Mouse (Mus musculus) CH12.LX (cell line): Measurements from ENCODE around the gene Hs1bp3. TPM values are rescaled to one million over a fixed set of nuclear protein-coding genes. Genes with fewer than 3 reads are reported as not detected.

ENCODE experiments used
- DNase-seq: peaks from one replicate; pipeline ENCODE4 v3.0.0-alpha.2; 2013; ENCODE audit errors: extremely low read depth
- H3K27ac ChIP-seq: 2 replicates; pipeline ENCODE4 v1.5.1; 2012; ENCODE audit warnings: low read depth, mild to moderate bottlenecking, control low read depth, moderate library complexity; ENCODE audit not compliant: insufficient read depth
- H3K27me3 ChIP-seq: replicated peaks from 2 replicates; pipeline ENCODE3; 2012; ENCODE audit warnings: inconsistent platforms
- H3K36me3 ChIP-seq, 2 experiments: replicated peaks in 1 of 2; 2 replicates each; pipeline versions ENCODE3 to v1.6.1; 2012; ENCODE audit warnings: inconsistent platforms in 1 of 2, low read length in 1 of 2, mild to moderate bottlenecking in 1 of 2, mixed read lengths in 1 of 2, moderate library complexity in 1 of 2; ENCODE audit not compliant: control insufficient read depth in 1 of 2, insufficient read depth in 1 of 2
- H3K4me1 ChIP-seq, 2 experiments: 2 replicates each; pipeline ENCODE4 v1.6.1; 2012; ENCODE audit warnings: inconsistent platforms in 1 of 2, moderate library complexity in 1 of 2; ENCODE audit not compliant: insufficient read depth in 2 of 2, control insufficient read depth in 1 of 2
- H3K4me2 ChIP-seq: 2 replicates; pipeline ENCODE4 v1.6.1; 2012; ENCODE audit warnings: low read depth, mild to moderate bottlenecking, control low read depth; ENCODE audit not compliant: poor library complexity, insufficient read depth, severe bottlenecking
- H3K4me3 ChIP-seq, 3 experiments: fragments of 150-350 bp in 1 of 3; sonication (generic) in 1 of 3; replicated peaks in 1 of 3; 2 replicates each; pipeline versions ENCODE3 to v1.5.1; 2011 to 2012; ENCODE audit warnings: low read depth in 2 of 3, low read length in 2 of 3, mild to moderate bottlenecking in 2 of 3, moderate library complexity in 2 of 3, control low read depth in 1 of 3, improper control_type of control experiment in 1 of 3, inconsistent platforms in 1 of 3, mixed read lengths in 1 of 3; ENCODE audit not compliant: poor library complexity in 1 of 3
- H3K79me2 ChIP-seq: replicated peaks from 2 replicates; pipeline ENCODE4 v1.6.1; 2012; ENCODE audit warnings: mild to moderate bottlenecking, moderate library complexity; ENCODE audit not compliant: control insufficient read depth, poor library complexity, insufficient read depth, severe bottlenecking; ENCODE audit errors: extremely low read depth
- H3K9ac ChIP-seq: 2 replicates; pipeline ENCODE4 v1.6.1; 2012; ENCODE audit warnings: low read depth, mild to moderate bottlenecking, control low read depth, moderate library complexity; ENCODE audit not compliant: insufficient read depth
- H3K9me3 ChIP-seq: replicated peaks from 2 replicates; pipeline ENCODE3; 2012; ENCODE audit warnings: low read length, inconsistent platforms, mixed read lengths
- BHLHE40 ChIP-seq: IDR thresholded peaks from 2 replicates; pipeline ENCODE4 v1.6.1; 2011; ENCODE audit warnings: mild to moderate bottlenecking, low read depth, low read length, improper control_type of control experiment
- CHD2 ChIP-seq: IDR thresholded peaks from 2 replicates; pipeline ENCODE4 v1.6.1; 2011; ENCODE audit warnings: low read length, improper control_type of control experiment
- CTCF ChIP-seq, 2 experiments: IDR thresholded peaks in 1 of 2; conservative IDR thresholded peaks in 1 of 2; 2 replicates each; pipeline ENCODE4 v1.5.1; 2011 to 2012; ENCODE audit warnings: low read depth in 2 of 2, low read length in 2 of 2, improper control_type of control experiment in 1 of 2, inconsistent platforms in 1 of 2, mild to moderate bottlenecking in 1 of 2, moderate library complexity in 1 of 2
- E2F4 ChIP-seq: IDR thresholded peaks from 2 replicates; pipeline ENCODE4 v1.6.1; 2011; ENCODE audit warnings: low read depth, low read length, improper control_type of control experiment; ENCODE audit not compliant: insufficient replicate concordance
- ELF1 ChIP-seq: IDR thresholded peaks from 2 replicates; pipeline ENCODE4 v1.6.1; 2014; ENCODE audit warnings: low read depth, mild to moderate bottlenecking, inconsistent platforms, low read length, improper control_type of control experiment
- ETS1 ChIP-seq: conservative IDR thresholded peaks from 2 replicates; pipeline ENCODE4 v1.6.1; 2012; ENCODE audit warnings: low read depth, mild to moderate bottlenecking, inconsistent platforms, low read length, improper control_type of control experiment, moderate library complexity
- GABPA ChIP-seq: IDR thresholded peaks from 2 replicates; pipeline ENCODE4 v1.6.1; 2012; ENCODE audit warnings: low read depth, low read length, improper control_type of control experiment, inconsistent platforms; ENCODE audit not compliant: insufficient replicate concordance
- HCFC1 ChIP-seq: IDR thresholded peaks from 2 replicates; pipeline ENCODE4 v1.6.1; 2012; ENCODE audit warnings: low read depth, mild to moderate bottlenecking, inconsistent platforms, low read length, improper control_type of control experiment
- IRF4 ChIP-seq: IDR thresholded peaks from 2 replicates; pipeline ENCODE4 v1.6.1; 2014; ENCODE audit warnings: low read depth, mild to moderate bottlenecking, inconsistent platforms, low read length, improper control_type of control experiment
- JUN ChIP-seq: IDR thresholded peaks from 2 replicates; pipeline ENCODE4 v1.6.1; 2011; ENCODE audit warnings: low read depth, mild to moderate bottlenecking, low read length, improper control_type of control experiment, moderate library complexity; ENCODE audit not compliant: insufficient read depth
- MAFK ChIP-seq: IDR thresholded peaks from 2 replicates; pipeline ENCODE4 v1.6.1; 2011; ENCODE audit warnings: low read length, improper control_type of control experiment; ENCODE audit not compliant: insufficient replicate concordance
- MAX ChIP-seq: IDR thresholded peaks from 2 replicates; pipeline ENCODE4 v1.6.1; 2011; ENCODE audit warnings: low read length, improper control_type of control experiment
- MAZ ChIP-seq: IDR thresholded peaks from 2 replicates; pipeline ENCODE4 v1.6.1; 2012; ENCODE audit warnings: low read depth, mild to moderate bottlenecking, inconsistent platforms, low read length, improper control_type of control experiment, moderate library complexity
- MYC ChIP-seq: IDR thresholded peaks from 2 replicates; pipeline ENCODE4 v1.6.1; 2011; ENCODE audit warnings: low read depth, mild to moderate bottlenecking, improper control_type of control experiment, low read length
- PAX5 ChIP-seq: IDR thresholded peaks from 2 replicates; pipeline ENCODE4 v1.6.1; 2012; ENCODE audit warnings: low read length, inconsistent platforms, mixed read lengths
- POLR2AphosphoS2 ChIP-seq: IDR thresholded peaks from 2 replicates; pipeline ENCODE4 v1.6.1; 2011; ENCODE audit warnings: low read depth, low read length, improper control_type of control experiment
- RAD21 ChIP-seq: IDR thresholded peaks from 2 replicates; pipeline ENCODE4 v1.6.1; 2011; ENCODE audit warnings: low read depth, mild to moderate bottlenecking, low read length, improper control_type of control experiment, moderate library complexity
- SIN3A ChIP-seq: IDR thresholded peaks from 2 replicates; pipeline ENCODE4 v1.6.1; 2012; ENCODE audit warnings: low read length, improper control_type of control experiment, inconsistent platforms
- TCF12 ChIP-seq: IDR thresholded peaks from 2 replicates; pipeline ENCODE4 v1.6.1; 2014; ENCODE audit warnings: low read depth, mild to moderate bottlenecking, inconsistent platforms, low read length, improper control_type of control experiment
- UBTF ChIP-seq: IDR thresholded peaks from 2 replicates; pipeline ENCODE4 v1.6.1; 2012; ENCODE audit warnings: low read depth, mild to moderate bottlenecking, inconsistent platforms, low read length, improper control_type of control experiment, moderate library complexity
- USF1 ChIP-seq: IDR thresholded peaks from 2 replicates; pipeline ENCODE4 v1.6.1; 2014; ENCODE audit warnings: low read depth, mild to moderate bottlenecking, inconsistent platforms, low read length, improper control_type of control experiment
- ZKSCAN1 ChIP-seq: IDR thresholded peaks from 2 replicates; pipeline ENCODE4 v1.6.1; 2012; ENCODE audit warnings: low read depth, inconsistent platforms, low read length, improper control_type of control experiment, borderline replicate concordance
- ZMIZ1 ChIP-seq: IDR thresholded peaks from 2 replicates; pipeline ENCODE4 v1.6.1; 2012; ENCODE audit warnings: low read depth, mild to moderate bottlenecking, inconsistent platforms, low read length, improper control_type of control experiment
- dilution Hi-C: fragments of 300-500 bp; cut with MboI; formaldehyde crosslinking; loops from 2 replicates; pipeline ENCODE4 v1.14.3; 2020; ENCODE audit warnings: low sequenced_read_pairs; ENCODE audit not compliant: extremely low pct_unique_long_range_greater_than_20kb, extremely low pct_ligation_motif_present
- in situ Hi-C: fragments of 300-500 bp; cut with MboI; formaldehyde crosslinking; loops from 3 replicates; pipeline ENCODE4 v1.14.3; 2019; ENCODE audit warnings: low sequenced_read_pairs, low pct_ligation_motif_present, low pct_unique_long_range_greater_than_20kb, mixed read lengths
- polyA plus RNA-seq: library from polyadenylated mRNA; unstranded; fragments of >175 nt; gene quantifications from 2 replicates; pipeline ENCODE4 v1.2.1, GENCODE M21; 2012; ENCODE audit warnings: low read depth; ENCODE audit not compliant: insufficient read length
- total RNA-seq, 2 experiments: library from RNA; depleted of rRNA; stranded (reverse); fragments of 300-350 nt in 1 of 2; fragments of >200 nt in 1 of 2; gene quantifications; 2 replicates each; pipeline ENCODE4 v1.2.3; 2012 to 2014

Hs1bp3 gene
- total and polyA plus RNA-seq, 3 experiments = 2.6 to 10.1 (median 4.7) TPM

GRCm38 (mm10) chr12:8377169-8377568 lies 63.9 kb downstream of the Hs1bp3 start:
- dilution Hi-C loops = no loop called here
- no peak for DNase-seq
- in situ Hi-C loops = no loop called here
- no peak overlapping the region for H3K9ac ChIP-seq
- H3K79me2 ChIP-seq = no peaks in the 10 kb centered on the region
- no peaks in the 10 kb centered on the region for H3K36me3 ChIP-seq
- H3K9me3 ChIP-seq = no peaks in the 10 kb centered on the region
- no peak overlapping the region for H3K4me2 ChIP-seq
- TF ChIP-seq CTCF (conservative IDR thresholded peaks at IDR 0.05 in 1 of 2, IDR thresholded peaks at IDR 0.05 in 1 of 2; ENCODE audit: low read depth in 2 of 2, low read length in 2 of 2) (no peak), ELF1 (no peak), IRF4 (no peak), HCFC1 (no peak)
- H3K27ac ChIP-seq = no peak overlapping the region
- no peak overlapping the region for H3K4me3 ChIP-seq
- H3K4me1 ChIP-seq = peaks cover 15 to 41% of the 10 kb centered on the region in 2 experiments
- no peaks in the 10 kb centered on the region for H3K27me3 ChIP-seq

GRCm38 (mm10) chr12:8377955-8378620 lies 64.9 kb downstream of the Hs1bp3 start:
- in situ Hi-C loops (no loop called here), dilution Hi-C loops (no loop called here)
- Histone ChIP-seq H3K27me3 (no peaks in the 10 kb centered on the region), H3K4me3 (no peak overlapping the region), H3K36me3 (no peaks in the 10 kb centered on the region), H3K79me2 (no peaks in the 10 kb centered on the region), H3K9me3 (no peaks in the 10 kb centered on the region), H3K4me1 (peaks cover 6 to 32% of the 10 kb centered on the region in 2 experiments), H3K4me2 (no peak overlapping the region), H3K27ac (no peak overlapping the region), H3K9ac (no peak overlapping the region)
- DNase-seq = no peak
- TF ChIP-seq PAX5 = no peak
- TF ChIP-seq MYC = no peak
- no peak for TF ChIP-seq BHLHE40
- TF ChIP-seq MAZ = no peak
- no peak for TF ChIP-seq ZMIZ1
- no peak for TF ChIP-seq POLR2AphosphoS2
- no peak for TF ChIP-seq USF1
- TF ChIP-seq MAX = no peak
- TF ChIP-seq TCF12 = no peak
- no peak for TF ChIP-seq RAD21
- TF ChIP-seq JUN = no peak
- TF ChIP-seq ETS1 = no peak
- TF ChIP-seq UBTF = no peak
- no peak for TF ChIP-seq E2F4
- TF ChIP-seq CHD2 = no peak
- no peak for TF ChIP-seq HCFC1
- no peak for TF ChIP-seq ZKSCAN1
- TF ChIP-seq GABPA = no peak
- TF ChIP-seq MAFK = no peak
- TF ChIP-seq SIN3A = no peak
